Mouse (Mus musculus) layer of hippocampus, postnatal 10 days (tissue): Measurements from ENCODE around the gene Nup188. TPM values are rescaled to one million over a fixed set of nuclear protein-coding genes. Genes with fewer than 3 reads are reported as not detected.
A peak's percentile ranks its signal among the peaks of the same experiment; 100 is the strongest.

Source experiments
- DNase-seq, 2 experiments: peaks; one replicate each; pipeline ENCODE4 v3.0.0; 2021; ENCODE audit warnings: low spot score in 2 of 2
- total RNA-seq, 2 experiments: library from RNA; stranded (reverse); gene quantifications; 2 replicates each; pipeline ENCODE4 v1.2.3; 2021

Nup188 gene
- total RNA-seq, 2 experiments from 2014 or later = 24.6 to 30.1 TPM

DNA sequence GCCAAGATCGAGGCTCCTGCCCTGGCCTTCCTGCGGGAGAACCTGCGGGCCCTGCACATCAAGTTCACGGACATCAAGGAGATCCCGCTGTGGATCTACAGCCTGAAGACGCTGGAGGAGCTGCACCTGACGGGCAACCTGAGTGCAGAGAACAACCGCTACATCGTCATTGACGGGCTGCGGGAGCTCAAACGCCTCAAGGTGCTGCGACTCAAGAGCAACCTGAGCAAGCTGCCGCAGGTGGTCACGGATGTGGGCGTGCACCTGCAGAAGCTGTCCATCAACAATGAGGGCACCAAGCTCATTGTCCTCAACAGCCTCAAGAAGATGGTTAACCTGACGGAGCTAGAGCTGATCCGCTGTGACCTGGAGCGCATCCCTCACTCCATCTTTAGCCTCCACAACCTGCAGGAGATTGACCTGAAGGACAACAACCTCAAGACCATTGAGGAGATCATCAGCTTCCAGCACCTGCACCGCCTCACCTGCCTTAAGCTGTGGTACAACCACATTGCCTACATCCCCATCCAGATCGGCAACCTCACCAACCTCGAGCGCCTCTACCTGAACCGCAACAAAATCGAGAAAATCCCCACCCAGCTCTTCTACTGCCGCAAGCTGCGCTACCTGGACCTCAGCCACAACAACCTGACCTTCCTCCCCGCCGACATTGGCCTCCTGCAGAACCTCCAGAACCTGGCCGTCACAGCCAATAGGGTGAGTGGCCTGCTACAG, 29.4 kb upstream of the Nup188 start:
- DNase-seq = no peak

DNA sequence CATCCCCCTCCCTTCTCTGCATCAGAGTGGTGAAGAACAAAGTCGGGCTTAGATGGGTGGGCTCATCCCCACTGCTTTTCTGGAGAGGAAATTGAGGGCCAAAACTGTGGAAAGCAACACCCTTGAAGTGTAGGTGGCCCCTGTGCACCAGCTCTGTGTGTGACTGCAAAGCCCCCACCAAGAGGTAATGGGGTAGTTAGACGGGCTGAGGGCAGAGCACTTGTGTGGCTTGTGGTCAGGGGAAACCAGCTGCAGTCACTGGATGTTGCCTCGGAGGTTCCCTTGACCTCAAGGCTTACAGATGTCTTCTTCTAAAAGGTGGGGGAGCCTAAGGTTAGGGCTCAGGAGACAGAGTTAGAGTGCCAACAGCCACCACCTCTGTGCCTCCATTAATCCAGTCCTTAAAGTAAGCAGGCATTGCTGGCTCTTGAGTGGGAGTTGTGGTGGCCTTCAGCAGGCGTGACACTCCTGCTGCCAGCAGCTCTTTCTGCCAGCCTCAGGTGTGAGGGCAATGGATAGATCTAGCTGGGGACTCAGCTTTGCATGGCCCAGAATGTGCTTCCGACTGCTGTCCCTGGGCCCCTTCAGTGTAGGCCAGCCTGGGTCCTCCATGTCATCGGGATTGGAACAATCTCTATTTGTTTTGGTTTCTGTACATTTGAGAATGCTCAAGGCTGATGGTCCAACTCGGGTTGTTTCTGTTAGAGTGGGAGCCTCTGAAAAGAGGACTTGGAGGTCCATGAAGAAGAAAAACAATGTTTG, 28.3 kb upstream of the Nup188 start:
- DNase-seq = no peak

DNA sequence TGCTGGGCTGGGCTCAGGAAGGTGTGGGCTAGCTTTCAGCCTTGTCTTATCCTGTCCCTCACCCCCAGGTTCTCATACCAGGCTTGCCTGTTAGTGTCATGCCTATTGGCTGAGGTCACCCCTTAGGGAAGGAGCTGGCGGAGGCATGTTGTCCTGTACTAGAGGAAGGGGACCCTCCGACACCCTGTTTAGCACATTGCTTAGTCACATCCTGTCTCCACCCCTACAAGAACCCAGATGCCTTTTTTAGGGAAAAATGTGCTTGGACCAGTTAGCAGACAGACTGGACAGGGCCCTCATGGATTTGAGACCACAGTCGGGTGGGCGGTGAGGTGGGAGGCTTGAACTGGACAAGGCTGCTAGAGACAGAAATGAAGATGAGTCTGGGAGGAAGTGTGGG, 27.6 kb upstream of the Nup188 start:
- DNase-seq = no peak

DNA sequence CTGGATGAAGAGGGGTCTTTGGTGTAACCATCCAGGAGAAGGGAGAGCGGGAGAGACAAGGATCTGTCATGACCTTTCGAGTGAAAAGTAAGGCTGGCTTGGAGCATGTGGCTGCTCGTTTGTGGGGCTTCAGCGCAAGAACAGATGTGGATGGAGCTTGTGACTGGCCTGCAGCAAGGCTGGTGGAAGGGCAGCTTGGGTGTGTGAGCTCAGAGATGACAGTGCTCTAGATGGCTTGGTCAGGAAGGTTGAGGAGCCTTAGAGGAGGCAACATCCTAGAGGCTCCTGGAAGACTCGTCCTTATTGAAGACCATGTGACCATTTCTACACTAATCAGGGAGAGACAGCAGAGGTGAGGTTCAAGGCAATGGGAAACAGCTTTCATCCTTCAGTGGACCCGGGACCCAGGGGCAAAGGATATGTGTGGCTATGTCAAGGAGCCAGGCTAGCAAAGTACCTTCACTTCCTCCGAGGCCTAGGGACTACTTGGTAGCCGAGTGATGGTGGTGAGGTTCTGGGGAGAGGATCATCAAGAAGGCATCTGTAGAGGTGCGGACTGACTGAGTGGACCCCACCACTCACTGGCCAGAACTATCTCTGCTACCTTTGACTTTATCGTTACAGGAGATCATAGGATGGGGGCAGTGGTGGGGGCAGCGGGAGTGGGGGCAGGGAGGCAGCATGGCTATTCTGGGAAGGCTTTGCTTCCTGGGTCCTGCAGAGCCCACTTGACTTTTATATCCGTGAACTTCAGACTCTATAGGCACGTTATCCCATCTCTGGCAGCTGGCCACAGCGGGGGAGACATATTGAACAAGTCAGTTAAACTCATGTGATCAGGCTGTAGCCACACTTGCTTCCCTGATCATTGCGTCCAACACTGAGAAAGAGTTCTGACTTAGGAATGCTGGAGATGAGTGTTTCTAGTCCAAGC, 26.8 kb upstream of the Nup188 start:
- DNase-seq = peak in 1 of 2 experiments; percentile 18

DNA sequence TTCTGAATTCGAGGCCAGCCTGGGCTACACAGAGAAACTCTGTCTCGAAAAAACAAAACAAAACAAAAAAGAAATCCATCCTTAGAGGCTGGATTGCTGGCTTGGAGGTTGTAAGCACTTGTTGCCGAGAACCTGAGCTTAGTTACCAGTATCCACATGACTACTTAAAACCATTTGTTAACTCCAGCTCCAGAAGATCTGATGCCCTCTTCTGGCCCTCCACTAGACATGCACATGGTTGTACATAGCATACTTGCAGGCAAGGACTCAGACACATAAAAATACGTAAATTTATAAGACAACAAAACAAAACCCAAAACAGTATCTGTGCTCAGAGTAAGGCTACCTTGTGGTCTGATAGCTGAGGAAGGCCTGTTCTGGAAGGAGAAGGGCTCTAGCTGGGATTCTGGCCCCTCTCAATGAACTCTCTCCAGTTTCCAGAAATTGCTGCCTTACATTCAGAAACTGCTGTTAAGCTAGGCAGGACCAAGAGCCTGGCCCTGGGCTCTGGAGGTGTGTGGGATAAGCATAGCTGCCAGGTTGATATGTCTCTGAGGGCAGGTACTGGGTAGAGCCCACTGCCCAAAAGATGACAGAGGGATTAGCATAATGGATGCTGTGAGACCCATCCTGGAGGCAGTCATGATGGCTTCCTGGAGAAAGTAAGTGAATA, 25.0 kb upstream of the Nup188 start:
- no peak for DNase-seq

DNA sequence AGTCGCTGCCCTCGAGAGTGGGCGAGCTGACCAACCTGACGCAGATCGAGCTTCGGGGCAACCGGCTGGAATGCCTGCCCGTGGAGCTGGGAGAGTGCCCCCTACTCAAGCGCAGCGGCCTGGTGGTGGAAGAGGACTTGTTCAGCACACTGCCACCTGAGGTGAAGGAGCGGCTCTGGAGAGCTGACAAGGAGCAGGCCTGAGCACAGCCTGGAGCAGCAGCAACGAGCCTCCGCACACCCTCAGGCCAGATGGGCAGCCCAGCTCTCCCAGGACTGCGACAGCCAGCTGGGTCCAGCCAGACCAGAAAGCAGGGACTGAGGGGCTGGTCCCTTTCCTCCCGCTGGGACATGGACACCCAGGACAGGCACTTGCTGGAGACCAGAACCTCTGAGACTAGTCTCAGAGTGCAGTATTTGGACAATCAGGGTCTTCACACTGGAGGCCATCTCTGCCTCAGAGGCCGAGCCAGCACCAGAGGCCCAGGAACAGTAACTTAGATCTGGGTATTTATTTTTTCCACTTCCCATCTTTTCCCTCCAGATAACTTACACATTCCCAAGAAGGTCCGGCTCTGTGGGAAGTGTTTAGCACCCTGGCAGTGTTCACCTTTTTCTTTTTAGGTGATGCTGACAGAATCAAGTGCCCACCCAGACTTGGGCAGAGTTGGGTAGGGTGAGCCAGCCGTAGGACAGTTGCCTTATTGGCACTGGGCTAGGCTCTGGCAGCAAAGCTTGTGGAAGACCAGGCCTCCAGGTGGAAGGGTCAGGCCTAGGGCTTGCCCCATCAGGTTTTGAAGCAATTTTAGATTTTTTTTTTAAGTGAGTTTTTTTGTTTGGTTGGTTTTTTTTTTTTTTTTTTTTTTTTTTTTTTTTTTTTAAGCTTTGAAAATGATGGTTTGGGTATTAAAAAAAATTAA, 24.0 kb upstream of the Nup188 start:
- no peak for DNase-seq

DNA sequence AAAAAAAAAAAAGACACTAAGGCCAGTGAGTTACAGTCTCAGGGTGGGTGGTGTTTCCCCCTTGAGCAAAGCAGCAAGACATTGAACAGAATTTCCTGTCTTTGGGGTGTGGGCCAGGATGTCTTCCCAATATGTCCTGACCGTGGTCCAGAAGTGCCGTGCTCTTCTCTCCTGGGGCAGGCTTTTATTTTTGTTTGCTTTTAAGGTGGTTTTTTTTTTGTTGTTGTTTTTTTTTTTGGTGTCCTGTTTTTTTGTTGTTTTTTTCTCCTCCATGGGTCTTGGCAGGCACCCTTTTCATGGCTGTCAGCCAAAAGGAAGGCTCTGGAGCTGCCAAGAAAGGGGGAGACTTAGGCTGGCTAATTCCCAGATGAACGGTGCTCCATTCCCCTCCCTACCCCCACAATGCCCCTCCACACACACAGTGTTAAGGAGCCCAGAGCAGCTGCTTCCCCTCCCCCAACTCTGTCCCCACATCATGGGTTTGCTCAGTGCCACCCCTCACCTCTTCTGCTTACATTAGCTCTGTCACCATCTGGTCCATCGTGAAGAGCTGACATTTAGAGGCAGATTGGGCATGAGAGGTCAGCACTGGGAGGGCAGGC, 23.3 kb upstream of the Nup188 start:
- peak; percentile 81 to 83 for DNase-seq

DNA sequence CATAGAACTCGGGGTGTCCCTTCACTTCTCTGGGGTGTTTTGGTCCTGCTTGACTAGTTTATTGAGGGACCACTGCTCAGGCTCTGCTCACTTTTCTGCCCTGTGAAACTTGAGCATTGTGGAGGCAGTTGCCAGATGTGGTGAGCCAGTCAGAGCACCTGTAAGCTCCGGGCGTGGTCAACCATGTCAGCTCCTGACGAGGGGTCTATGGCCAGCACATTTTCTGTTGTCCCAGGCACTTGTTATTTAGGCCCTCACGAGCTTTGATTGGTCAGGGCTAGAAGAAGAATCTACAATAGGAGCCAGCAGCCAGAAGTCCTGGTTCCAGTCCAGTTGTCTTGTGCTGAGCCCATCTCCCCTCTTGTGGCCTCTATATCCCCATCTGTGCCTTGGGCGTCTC, 22.4 kb upstream of the Nup188 start:
- no peak for DNase-seq

DNA sequence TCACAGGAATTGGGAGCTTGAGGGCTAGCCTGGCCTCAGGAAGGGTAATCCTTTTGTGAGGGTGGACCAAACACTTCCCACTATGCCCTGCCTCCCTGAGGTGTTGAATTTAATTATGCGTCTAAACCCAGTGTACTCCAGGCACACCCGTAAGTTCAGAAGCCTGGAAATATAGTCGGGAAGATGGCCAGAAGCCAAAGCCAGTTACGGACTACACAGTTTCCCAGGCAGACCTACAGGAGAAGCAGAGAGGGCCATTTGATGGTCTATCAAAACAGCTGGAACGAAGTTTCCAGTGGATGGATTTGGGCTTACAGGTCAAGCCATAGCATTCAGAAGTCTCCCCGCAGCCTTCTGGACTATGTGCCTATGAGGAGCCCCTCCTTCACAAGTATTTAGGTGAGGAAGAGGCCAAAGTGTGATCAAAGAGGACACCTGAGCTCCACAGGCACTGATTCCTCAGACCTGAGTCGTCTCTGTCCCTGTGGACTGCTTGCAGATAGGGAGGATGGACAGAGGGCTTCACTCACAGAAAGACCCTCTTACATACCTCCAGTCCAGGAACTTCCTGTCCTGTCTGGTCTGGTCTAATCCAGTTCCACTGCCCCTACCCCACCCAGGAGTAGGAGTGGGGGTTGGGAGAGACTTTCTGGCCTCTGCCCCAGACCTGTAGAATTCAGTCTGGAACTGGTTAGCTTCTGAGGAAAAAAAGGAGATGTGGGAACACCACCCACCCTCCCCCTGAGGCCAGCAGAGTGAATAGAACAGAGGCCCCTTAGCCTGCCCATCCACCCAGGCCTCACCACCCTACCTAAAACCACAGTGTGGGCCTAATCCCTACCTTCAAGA, 21.3 kb upstream of the Nup188 start:
- no peak for DNase-seq

DNA sequence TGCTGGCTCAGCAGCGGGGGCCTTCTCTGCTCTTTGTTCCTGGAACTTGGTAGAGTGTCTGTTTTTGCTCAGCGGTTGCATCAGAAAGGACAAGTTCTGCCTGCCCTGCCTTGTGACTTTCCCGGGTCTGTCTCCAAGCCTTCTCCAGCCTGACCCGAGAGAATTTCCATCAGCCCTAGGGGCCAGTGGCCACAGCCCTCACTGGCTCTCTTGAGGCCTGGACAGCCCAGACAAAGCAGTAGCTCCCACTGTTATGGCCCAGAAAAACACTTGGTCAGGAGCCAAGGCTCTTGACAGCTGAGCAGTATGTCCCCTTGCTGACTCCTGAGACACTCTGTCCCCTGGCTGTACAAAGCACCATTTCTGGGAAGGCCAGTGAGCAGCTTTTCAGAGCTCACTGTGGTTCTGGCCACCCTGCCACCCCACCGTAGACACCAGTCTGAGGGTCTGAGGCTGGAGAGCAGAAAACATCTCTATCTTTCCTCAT, 20.4 kb upstream of the Nup188 start, which contains the start of gene Phyhd1:
Phyhd1 (plus strand) TSS at position 437 of the 487 bp plus-strand sequence.
- peak; percentile 54 to 58 for DNase-seq

DNA sequence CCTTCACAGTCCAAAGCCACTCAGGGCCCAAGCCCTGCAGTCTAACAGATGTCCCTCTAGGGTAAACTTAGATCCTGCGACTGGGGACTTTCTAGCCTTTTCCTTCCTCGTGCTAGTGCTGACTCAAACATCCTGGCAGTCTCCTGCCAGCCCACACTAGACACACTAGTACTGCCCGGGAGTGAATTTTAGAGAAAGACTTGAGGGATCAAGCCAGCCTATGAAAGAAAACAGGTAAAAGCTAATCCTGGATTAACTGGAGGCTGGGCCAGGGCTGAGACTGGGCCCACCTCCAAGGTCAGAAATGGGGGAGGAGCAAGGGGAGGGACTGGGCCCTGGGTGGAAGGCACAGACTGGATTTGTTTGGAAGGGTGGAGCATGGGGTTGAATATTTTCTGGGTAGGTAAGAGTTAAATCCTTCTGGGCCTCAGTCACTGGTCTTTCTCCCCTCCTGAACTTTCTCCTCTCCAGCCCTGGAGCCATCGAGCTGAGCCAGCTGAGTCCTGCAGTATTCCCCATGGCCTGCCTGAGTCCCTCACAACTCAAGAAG, 19.7 kb upstream of the Nup188 start:
- DNase-seq = peak; percentile 36 to 49

DNA sequence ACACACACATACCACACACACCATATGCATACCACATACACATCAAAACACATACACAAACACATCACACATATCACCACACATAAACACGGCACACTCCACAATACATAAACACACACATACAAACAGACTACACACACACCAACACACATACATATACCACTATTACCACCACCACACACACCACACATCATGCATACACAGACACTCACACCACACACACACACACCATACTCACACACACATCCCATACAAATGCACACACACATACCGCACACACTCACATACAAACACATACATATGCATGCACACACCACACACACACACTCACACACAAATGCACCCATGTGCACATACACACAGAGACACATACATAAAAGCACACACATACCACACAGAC, 18.7 kb upstream of the Nup188 start:
- DNase-seq = no peak

DNA sequence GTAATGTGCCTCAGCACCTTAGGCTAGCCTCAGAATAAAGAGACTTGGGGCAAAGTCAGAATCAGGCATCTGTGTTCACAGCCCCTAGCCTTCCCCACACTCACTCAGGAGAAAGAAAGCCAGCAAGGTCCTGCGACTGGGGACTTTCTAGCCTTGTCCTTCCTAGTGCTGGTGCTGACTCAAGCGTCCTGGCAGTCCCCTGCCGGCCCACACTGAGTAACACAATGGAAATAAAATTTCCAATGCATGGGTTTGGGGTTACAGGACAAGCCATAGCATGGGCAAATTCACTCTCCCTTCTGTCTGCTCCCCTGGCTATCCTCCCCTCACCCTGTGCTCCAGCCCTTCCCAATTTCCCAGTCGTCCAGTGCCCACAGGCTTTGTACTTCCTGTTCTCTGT, 17.8 kb upstream of the Nup188 start:
- no peak for DNase-seq

DNA sequence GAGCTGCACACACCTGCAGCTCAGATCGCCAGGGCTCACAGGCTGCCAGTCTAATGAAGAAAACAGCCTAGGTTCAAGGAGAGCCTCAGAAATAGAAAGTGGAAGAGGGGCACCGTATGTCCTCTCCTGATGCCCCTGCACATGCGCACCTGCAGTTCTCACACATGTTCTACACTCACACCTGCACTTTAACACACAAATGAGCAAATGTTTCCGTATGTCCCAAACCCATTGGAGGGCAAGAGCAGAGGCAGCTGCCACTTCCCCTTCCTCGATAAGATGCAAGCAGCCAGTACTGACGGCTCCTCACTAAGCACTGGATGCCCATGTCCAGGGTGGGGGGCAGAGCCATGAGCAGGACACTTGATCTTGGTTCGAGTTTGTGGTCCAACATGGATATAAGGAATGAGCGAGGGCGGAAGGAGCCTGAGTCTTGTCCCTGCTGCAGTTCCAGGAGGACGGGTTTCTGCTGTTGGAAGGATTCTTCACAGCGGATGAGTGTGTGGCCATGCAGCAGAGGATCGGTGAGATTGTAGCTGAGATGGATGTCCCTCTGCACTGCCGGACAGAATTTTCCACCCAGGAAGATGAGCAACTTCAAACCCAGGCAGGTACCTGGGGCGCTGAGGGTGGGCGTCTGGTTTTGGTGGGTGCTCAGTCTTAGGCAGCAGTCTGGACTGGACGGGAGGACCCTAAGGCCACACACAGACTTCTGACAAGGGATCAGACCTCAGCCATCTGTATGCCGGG, 16.8 kb upstream of the Nup188 start:
- DNase-seq = no peak

DNA sequence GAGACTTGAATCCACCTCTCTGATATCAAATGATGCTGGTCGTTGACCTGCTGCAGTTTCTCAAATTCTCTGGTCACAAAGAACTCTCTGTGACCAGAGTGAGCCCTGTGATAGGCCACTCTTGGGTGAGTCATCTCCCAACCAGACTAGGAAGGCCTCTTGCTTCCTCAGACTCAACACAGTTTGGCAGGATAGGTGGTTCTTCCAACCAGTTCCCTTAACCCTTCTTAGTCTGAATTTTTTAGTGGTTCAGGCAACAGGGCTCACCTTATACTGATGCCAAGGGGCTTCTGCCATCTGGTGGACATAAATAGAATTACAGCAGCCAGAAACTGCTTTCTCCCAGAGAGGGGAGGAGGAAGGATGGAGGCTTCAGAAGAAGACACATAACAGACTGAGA, 16.1 kb upstream of the Nup188 start:
- peak; percentile 72 to 75 for DNase-seq

DNA sequence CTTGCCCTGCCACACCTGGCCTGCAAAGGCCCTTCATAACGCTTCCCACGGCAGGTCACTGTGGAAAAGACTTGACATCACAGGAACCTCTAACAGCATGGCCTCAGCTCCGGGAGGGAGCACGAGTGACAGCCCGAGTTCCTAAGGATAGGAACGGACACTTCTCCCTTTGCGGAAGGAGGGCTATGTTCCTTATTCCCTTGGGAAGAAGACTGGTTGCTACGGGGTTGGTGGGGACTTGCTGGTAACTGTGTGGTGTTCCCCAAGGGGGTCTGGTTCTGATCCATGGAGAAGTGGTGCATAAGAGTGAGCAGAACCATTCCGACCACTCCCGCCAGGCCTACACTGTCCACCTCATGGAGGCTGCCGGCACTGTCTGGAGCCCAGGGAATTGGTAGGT, 5.5 kb upstream of the Nup188 start, which contains the start of gene Gm28038:
Gm28038 (plus strand) TSS at position 301 of the 400 bp plus-strand sequence.
- no peak for DNase-seq

DNA sequence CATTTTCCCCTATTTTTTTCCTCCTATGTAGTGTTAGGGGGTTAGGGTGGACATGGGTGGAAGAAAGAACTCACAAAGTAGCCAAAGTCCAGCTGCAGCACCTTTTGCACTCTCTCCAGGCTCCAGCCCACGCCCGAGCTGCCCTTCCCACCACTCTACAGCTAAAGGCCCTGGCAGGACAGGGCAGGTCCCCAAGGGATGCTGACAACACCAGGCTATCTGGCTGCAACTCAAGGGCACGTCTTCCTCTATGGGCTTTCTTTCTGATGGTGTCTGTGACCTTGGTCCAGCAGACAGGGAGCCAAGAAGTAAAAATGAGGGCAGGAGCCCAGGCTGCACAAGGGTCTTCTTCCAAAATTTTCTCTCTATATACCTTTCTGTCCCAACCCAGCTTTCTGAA, 4.5 kb upstream of the Nup188 start:
- no peak for DNase-seq
